Mouse (Mus musculus) heart, embryonic 13.5 days (tissue): Measurements from ENCODE around the gene Slfn5. TPM values are rescaled to one million over a fixed set of nuclear protein-coding genes. Genes with fewer than 3 reads are reported as not detected.
"Not testable (repeated sequence)": the region's sequence is repeated elsewhere in the genome, so short reads cannot be mapped to it uniquely, and the experiment has no call there.

Source experiments
- ATAC-seq: fragments of 200-750 bp; cut with Nextera tagmentation; 2 replicates; pipeline ENCODE4 v1.8.0; 2017; ENCODE audit warnings: moderate TSS enrichment; ENCODE audit not compliant: insufficient number of reproducible peaks, low FRiP score, low TSS enrichment; ENCODE audit errors: extremely low read depth
- H3K27ac ChIP-seq: fragments of 300-500 bp; sonication (generic); replicated peaks from 2 replicates; pipeline ENCODE4 v1.5.1; 2015; ENCODE audit warnings: moderate library complexity, mild to moderate bottlenecking, inconsistent platforms
- H3K27me3 ChIP-seq: fragments of 300-500 bp; sonication (generic); replicated peaks from 2 replicates; pipeline ENCODE4 v1.6.1; 2015; ENCODE audit warnings: mild to moderate bottlenecking, inconsistent platforms
- H3K36me3 ChIP-seq: fragments of 300-500 bp; sonication (generic); 2 replicates; pipeline ENCODE4 v1.6.1; 2015; ENCODE audit warnings: mild to moderate bottlenecking, inconsistent platforms
- H3K4me1 ChIP-seq: fragments of 300-500 bp; sonication (generic); 2 replicates; pipeline ENCODE4 v1.6.1; 2015; ENCODE audit warnings: inconsistent platforms
- H3K4me2 ChIP-seq: fragments of 300-500 bp; sonication (generic); 2 replicates; pipeline ENCODE4 v1.6.1; 2015; ENCODE audit warnings: inconsistent platforms, mild to moderate bottlenecking, moderate library complexity
- H3K4me3 ChIP-seq: fragments of 300-500 bp; sonication (generic); 2 replicates; pipeline ENCODE4 v1.5.1; 2015; ENCODE audit warnings: moderate library complexity, mild to moderate bottlenecking, inconsistent platforms
- H3K9ac ChIP-seq: fragments of 300-500 bp; sonication (generic); 2 replicates; pipeline ENCODE4 v1.6.1; 2015; ENCODE audit warnings: inconsistent platforms, mild to moderate bottlenecking, moderate library complexity
- H3K9me3 ChIP-seq: fragments of 300-500 bp; sonication (generic); 2 replicates; pipeline ENCODE4 v1.6.1; 2016; ENCODE audit warnings: inconsistent platforms
- WGBS: fragments of 180-500 bp; shearing (Covaris S2); methylation state at CpG from one replicate; pipeline ENCODE4 v1.1.7; 2015; ENCODE audit warnings: mixed read lengths; 5-methylcytosine and 5-hydroxymethylcytosine counted together
- polyA plus RNA-seq: library from polyadenylated mRNA; unstranded; fragments of >200 nt; fragmentation: Nextera tagmentation; extraction: Ambion mirVana; gene quantifications from 2 replicates; pipeline ENCODE4 v1.2.1, GENCODE M21; 2015

Slfn5 gene
- polyA plus RNA-seq, 1 experiment from 2014 or later = 3.5 TPM

DNA sequence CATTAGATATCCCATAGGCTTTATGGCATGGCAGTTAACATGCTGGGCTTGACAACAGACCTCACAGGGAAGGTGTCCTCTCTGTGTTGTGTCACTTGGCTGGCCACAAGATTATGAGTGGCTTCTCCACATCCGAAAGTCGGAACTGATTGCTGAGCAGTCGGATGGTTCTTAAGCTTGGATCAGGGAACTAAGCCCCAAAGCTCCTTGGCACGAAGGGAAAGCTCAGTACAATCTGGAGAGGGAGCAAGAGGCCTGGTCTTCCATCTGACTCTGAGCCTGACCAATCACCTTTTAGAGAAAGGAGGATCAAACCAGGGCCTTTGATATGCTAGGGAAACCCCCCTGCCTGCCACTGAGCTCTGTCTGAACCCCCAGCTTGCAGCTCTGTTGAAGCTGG lies 29.5 kb upstream of the Slfn5 start:
- Histone ChIP-seq H3K9ac (no peak overlapping the region), H3K4me1 (peaks cover 20% of the 10 kb centered on the region), H3K4me2 (no peak overlapping the region), H3K36me3 (peaks cover 93% of the 10 kb centered on the region), H3K4me3 (no peak overlapping the region), H3K9me3 (no peaks in the 10 kb centered on the region), H3K27ac (no peak overlapping the region), H3K27me3 (no peaks in the 10 kb centered on the region)
- ATAC-seq = no peak
- WGBS = 72% methylated on average over 4 of the region's 4 CpGs

DNA sequence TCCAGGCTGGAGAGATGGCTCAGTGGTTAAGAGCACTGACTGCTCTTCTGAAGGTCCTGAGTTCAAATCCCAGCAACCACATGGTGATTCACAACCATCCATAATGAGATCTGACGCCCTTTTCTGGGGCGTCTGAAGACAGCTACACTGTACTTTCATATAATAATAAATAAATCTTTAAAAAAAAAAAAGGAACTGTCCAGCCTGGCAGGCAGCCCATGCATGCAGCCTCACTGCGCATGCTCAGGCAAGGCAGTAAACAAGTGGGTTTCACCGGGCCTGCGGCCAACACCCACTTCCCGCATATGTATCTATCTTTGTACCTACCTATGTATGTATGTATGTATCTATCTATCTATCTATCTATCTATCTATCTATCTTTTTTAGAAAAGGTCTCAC lies 27.2 kb upstream of the Slfn5 start:
- H3K9ac ChIP-seq, H3K9me3 ChIP-seq, H3K4me3 ChIP-seq, H3K4me2 ChIP-seq, H3K27me3 ChIP-seq, ATAC-seq, H3K27ac ChIP-seq: not testable (repeated sequence)
- Histone ChIP-seq H3K4me1 (peaks cover 20% of the 10 kb centered on the region), H3K36me3 (peaks cover 91% of the 10 kb centered on the region)
- WGBS = 75% methylated on average over 6 of the region's 6 CpGs

DNA sequence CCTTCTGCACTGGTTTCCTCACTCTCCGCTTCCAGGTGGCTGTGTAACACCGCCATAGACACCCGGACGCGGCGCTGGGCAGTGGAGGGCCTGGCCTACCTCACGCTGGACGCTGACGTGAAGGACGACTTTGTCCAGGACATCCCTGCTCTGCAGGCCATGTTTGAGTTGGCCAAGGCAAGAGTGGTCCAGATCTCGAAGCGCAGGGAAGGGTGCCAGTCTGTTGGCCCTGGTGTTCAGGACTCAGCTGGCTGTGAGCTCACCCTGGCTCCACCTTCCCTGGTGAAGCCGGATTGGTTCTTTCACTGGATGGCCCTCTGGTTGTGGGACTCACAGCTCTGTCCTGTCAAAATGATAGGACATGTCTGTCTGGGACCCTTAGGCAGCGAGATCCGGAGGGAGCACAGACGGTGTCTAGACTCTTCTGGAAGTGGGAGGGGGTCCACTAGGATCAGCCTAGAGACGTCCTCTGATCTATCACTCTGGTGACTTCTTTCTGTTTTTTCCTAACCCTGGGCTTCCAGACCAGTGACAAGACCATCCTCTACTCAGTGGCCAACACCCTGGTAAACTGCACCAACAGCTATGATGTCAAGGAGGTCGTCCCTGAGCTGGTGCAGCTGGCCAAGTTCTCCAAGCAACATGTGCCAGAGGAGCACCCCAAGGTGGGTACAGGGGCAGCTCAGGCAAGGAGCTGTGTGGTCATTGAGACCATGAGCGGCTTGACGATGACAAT lies 22.1 kb upstream of the Slfn5 start:
- Histone ChIP-seq H3K9me3 (no peaks in the 10 kb centered on the region), H3K4me1 (peaks cover 28% of the 10 kb centered on the region), H3K4me2 (no peak overlapping the region), H3K27ac (no peak overlapping the region), H3K36me3 (peaks cover 81% of the 10 kb centered on the region), H3K4me3 (no peak overlapping the region), H3K9ac (no peak overlapping the region), H3K27me3 (peaks cover 31% of the 10 kb centered on the region)
- ATAC-seq = no peak; the same call in 1 of the 2 replicates
- WGBS = 50% methylated on average over 20 of the region's 20 CpGs

- Histone ChIP-seq H3K4me1 (peaks cover 24% of the 10 kb centered on the region), H3K27ac (no peak overlapping the region), H3K36me3 (peaks cover 81% of the 10 kb centered on the region), H3K9me3 (no peaks in the 10 kb centered on the region), H3K4me2 (no peak overlapping the region), H3K4me3 (peak overlapping the region; percentile 56; the same call in 1 of the 2 replicates), H3K27me3 (peaks cover 36% of the 10 kb centered on the region), H3K9ac (no peak overlapping the region)
- 66% methylated on average over 3 of the region's 3 CpGs for WGBS
- no peak for ATAC-seq
These were observed 21.6 kb upstream of the Slfn5 start for GRCm38 (mm10) chr11:82929633-82929950.

DNA sequence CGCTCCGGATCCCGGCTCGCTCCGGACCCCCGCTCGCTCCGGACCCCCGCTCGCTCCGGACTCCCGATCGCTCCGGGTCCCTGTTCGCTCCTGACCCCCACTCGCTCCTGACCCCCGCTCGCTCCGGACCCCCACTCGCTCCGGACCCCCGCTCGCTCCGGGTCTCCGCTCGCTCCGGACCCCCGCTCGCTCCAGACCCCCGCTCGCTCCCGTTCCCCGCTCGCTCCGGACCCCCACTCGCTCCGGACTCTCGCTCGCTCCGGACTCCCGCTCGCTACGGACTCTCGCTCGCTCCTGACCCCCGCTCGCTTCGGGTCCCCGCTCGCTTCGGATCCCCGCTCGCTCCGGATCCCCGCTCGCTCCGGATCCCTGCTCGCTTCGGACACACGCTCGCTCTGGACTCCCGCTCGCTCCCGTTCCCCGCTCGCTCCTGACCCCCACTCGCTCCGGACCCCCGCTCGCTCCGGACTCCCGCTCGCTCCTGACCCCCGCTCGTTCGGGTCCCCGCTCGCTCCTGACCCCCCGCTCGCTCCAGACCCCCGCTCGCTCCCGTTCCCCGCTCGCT lies 20.7 kb upstream of the Slfn5 start:
- WGBS = 15% methylated on average over 79 of the region's 85 CpGs
- H3K27ac ChIP-seq, ATAC-seq, H3K9me3 ChIP-seq: not testable (repeated sequence)
- peaks cover 17% of the 10 kb centered on the region for H3K4me1 ChIP-seq
- peak overlapping the region; percentile 84 for H3K9ac ChIP-seq
- H3K4me2 ChIP-seq = peak overlapping the region; percentile 78
- H3K27me3 ChIP-seq = peaks cover 38% of the 10 kb centered on the region
- peaks cover 80% of the 10 kb centered on the region for H3K36me3 ChIP-seq
- H3K4me3 ChIP-seq = peak overlapping the region; percentile 56

DNA sequence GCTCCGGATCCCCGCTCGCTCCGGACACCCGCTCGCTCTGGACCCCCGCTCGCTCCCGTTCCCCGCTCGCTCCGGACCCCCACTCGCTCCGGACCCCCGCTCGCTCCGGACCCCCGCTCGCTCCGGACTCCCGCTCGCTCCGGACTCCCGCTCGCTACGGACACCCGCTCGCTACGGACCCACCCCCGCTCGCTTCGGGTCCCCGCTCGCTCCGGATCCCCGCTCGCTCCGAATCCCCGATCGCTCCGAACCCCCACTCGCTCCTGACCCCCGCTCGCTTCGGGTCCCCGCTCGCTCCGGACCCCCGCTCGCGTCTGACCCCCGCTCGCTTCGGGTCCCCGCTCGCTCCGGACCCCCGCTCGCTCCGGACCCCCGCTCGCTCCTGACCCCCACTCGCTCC lies 20.0 kb upstream of the Slfn5 start:
- WGBS = 3% methylated on average over 45 of the region's 63 CpGs
- H3K9me3 ChIP-seq, H3K27ac ChIP-seq, ATAC-seq: not testable (repeated sequence)
- Histone ChIP-seq H3K4me2 (peak overlapping the region; percentile 78), H3K4me1 (peaks cover 11% of the 10 kb centered on the region), H3K4me3 (peak overlapping the region; percentile 56), H3K36me3 (peaks cover 80% of the 10 kb centered on the region), H3K27me3 (peaks cover 45% of the 10 kb centered on the region), H3K9ac (peak overlapping the region; percentile 84)

DNA sequence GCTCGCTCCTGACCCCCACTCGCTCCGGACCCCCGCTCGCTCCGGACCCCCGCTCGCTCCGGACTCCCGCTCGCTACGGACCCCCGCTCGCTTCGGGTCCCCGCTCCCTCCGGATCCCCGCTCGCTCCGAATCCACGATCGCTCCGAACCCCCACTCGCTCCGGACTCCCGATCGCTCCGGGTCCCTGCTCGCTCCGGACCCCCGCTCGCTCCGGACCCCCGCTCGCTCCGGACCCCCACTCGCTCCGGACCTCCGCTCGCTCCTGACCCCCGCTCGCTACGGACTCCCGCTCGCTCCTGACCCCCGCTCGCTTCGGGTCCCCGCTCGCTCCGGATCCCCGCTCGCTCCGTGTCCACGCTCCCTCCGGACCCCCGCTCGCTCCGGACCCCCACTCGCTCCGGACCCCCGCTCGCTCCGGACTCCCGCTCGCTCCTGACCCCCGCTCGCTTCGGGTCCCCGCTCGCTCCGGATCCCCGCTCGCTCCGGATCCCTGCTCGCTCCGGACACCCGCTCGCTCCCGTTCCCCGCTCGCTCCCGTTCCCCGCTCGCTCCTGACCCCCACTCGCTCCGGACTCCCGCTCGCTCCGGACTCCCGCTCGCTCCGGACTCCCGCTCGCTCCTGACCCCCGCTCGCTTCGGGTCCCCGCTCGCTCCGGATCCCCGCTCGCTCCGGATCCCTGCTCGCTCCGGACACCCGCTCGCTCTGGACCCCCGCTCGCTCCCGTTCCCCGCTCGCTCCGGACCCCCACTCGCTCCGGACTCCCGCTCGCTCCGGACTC lies 19.3 kb upstream of the Slfn5 start:
- H3K36me3 ChIP-seq = peaks cover 80% of the 10 kb centered on the region
- H3K9ac ChIP-seq = peak overlapping the region; percentile 84
- 7% methylated on average over 111 of the region's 119 CpGs for WGBS
- not testable (repeated sequence) for H3K9me3 ChIP-seq, ATAC-seq, H3K27ac ChIP-seq
- peak overlapping the region; percentile 56 for H3K4me3 ChIP-seq
- peaks cover 52% of the 10 kb centered on the region for H3K27me3 ChIP-seq
- H3K4me2 ChIP-seq = peak overlapping the region; percentile 78
- H3K4me1 ChIP-seq = peaks cover 11% of the 10 kb centered on the region

- Histone ChIP-seq H3K4me3 (peak overlapping the region; percentile 56), H3K9ac (peak overlapping the region; percentile 84), H3K27me3 (peaks cover 53% of the 10 kb centered on the region), H3K4me1 (peaks cover 11% of the 10 kb centered on the region), H3K4me2 (peak overlapping the region; percentile 78), H3K9me3 (no peaks in the 10 kb centered on the region), H3K27ac (no peak overlapping the region), H3K36me3 (peaks cover 81% of the 10 kb centered on the region)
- ATAC-seq = no peak
- WGBS = 31% methylated on average over 29 of the region's 29 CpGs
These were observed 18.0 kb upstream of the Slfn5 start for GRCm38 (mm10) chr11:82933186-82933585.

- no peaks in the 10 kb centered on the region for H3K9me3 ChIP-seq
- H3K4me1 ChIP-seq = peaks cover 14% of the 10 kb centered on the region
- 49% methylated on average over 6 of the region's 6 CpGs for WGBS
- no peak overlapping the region for H3K4me2 ChIP-seq
- no peaks in the 10 kb centered on the region for H3K27me3 ChIP-seq
- no peak overlapping the region for H3K9ac ChIP-seq
- no peak overlapping the region for H3K4me3 ChIP-seq
- no peak overlapping the region for H3K27ac ChIP-seq
- ATAC-seq = no peak
- H3K36me3 ChIP-seq = peaks cover 61% of the 10 kb centered on the region
These were observed 7.8 kb upstream of the Slfn5 start for GRCm38 (mm10) chr11:82943336-82943735.

DNA sequence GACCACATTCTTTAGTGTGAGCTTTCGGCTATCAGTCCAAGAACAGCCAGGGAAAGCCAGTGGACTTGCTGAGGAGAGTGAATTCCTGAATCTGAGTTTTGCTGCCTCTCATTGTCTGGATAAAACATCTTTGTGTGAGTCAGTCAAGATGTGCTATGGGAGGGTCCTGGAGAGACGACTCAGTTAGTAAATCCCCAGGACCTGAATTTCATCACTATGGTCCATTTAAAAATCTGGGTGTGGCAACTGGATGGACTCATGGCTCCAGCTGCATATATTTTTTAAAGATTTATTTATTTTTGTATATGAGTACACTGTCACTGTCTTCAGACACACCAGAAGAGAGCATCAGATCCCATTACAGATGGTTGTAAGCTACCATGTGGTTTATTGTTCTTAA lies 5.5 kb upstream of the Slfn5 start:
- Histone ChIP-seq H3K4me1 (peaks cover 14% of the 10 kb centered on the region), H3K27ac (no peak overlapping the region), H3K9ac (no peak overlapping the region), H3K27me3 (peaks cover 13% of the 10 kb centered on the region), H3K9me3 (no peaks in the 10 kb centered on the region), H3K4me3 (no peak overlapping the region), H3K4me2 (no peak overlapping the region), H3K36me3 (peaks cover 38% of the 10 kb centered on the region)
- WGBS = 9% methylated on average over 2 of the region's 2 CpGs
- ATAC-seq = no peak

DNA sequence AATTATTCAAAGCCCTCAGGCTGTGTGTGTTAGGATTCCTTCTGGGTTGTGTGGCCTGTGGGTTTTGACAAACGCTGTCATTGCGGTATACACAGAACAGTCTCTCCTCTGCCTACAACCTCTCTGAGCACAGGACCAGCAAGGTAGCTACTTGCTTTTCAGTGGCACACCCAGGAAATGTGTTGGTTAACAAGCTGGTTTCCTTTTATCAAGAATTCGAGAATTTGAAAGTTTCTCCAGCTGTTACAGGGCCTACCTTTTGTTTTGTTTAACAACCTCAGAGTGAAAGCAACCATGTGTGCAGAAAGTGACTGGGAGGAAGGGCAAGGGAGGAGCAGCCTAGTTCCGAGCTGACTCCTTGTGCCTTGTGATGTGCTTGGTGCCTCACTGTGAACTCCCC lies 3.7 kb upstream of the Slfn5 start:
- no peak for ATAC-seq

More for the DNA sequence above, 3.7 kb upstream of the Slfn5 start:
- H3K27ac ChIP-seq = no peak overlapping the region
- peaks cover 31% of the 10 kb centered on the region for H3K4me1 ChIP-seq
- no peak overlapping the region for H3K9ac ChIP-seq
- no peak overlapping the region for H3K4me2 ChIP-seq
- 49% methylated on average over 4 of the region's 4 CpGs for WGBS
- peaks cover 20% of the 10 kb centered on the region for H3K36me3 ChIP-seq
- peaks cover 29% of the 10 kb centered on the region for H3K27me3 ChIP-seq
- H3K9me3 ChIP-seq = no peaks in the 10 kb centered on the region
- H3K4me3 ChIP-seq = no peak overlapping the region
